Mouse (Mus musculus) CH12.LX (cell line): Measurements from ENCODE around the gene Cgrrf1. TPM values are rescaled to one million over a fixed set of nuclear protein-coding genes. Genes with fewer than 3 reads are reported as not detected.

Experiments used
- DNase-seq: peaks from one replicate; pipeline ENCODE4 v3.0.0-alpha.2; 2013; ENCODE audit errors: extremely low read depth
- H3K27ac ChIP-seq: 2 replicates; pipeline ENCODE4 v1.5.1; 2012; ENCODE audit warnings: low read depth, mild to moderate bottlenecking, control low read depth, moderate library complexity; ENCODE audit not compliant: insufficient read depth
- H3K27me3 ChIP-seq: replicated peaks from 2 replicates; pipeline ENCODE3; 2012; ENCODE audit warnings: inconsistent platforms
- H3K36me3 ChIP-seq, 2 experiments: replicated peaks in 1 of 2; 2 replicates each; pipeline versions ENCODE3 to v1.6.1; 2012; ENCODE audit warnings: inconsistent platforms in 1 of 2, low read length in 1 of 2, mild to moderate bottlenecking in 1 of 2, mixed read lengths in 1 of 2, moderate library complexity in 1 of 2; ENCODE audit not compliant: control insufficient read depth in 1 of 2, insufficient read depth in 1 of 2
- H3K4me1 ChIP-seq, 2 experiments: 2 replicates each; pipeline ENCODE4 v1.6.1; 2012; ENCODE audit warnings: inconsistent platforms in 1 of 2, moderate library complexity in 1 of 2; ENCODE audit not compliant: insufficient read depth in 2 of 2, control insufficient read depth in 1 of 2
- H3K4me2 ChIP-seq: 2 replicates; pipeline ENCODE4 v1.6.1; 2012; ENCODE audit warnings: low read depth, mild to moderate bottlenecking, control low read depth; ENCODE audit not compliant: poor library complexity, insufficient read depth, severe bottlenecking
- H3K4me3 ChIP-seq, 3 experiments: fragments of 150-350 bp in 1 of 3; sonication (generic) in 1 of 3; replicated peaks in 1 of 3; 2 replicates each; pipeline versions ENCODE3 to v1.5.1; 2011 to 2012; ENCODE audit warnings: low read depth in 2 of 3, low read length in 2 of 3, mild to moderate bottlenecking in 2 of 3, moderate library complexity in 2 of 3, control low read depth in 1 of 3, improper control_type of control experiment in 1 of 3, inconsistent platforms in 1 of 3, mixed read lengths in 1 of 3; ENCODE audit not compliant: poor library complexity in 1 of 3
- H3K79me2 ChIP-seq: replicated peaks from 2 replicates; pipeline ENCODE4 v1.6.1; 2012; ENCODE audit warnings: mild to moderate bottlenecking, moderate library complexity; ENCODE audit not compliant: control insufficient read depth, poor library complexity, insufficient read depth, severe bottlenecking; ENCODE audit errors: extremely low read depth
- H3K9ac ChIP-seq: 2 replicates; pipeline ENCODE4 v1.6.1; 2012; ENCODE audit warnings: low read depth, mild to moderate bottlenecking, control low read depth, moderate library complexity; ENCODE audit not compliant: insufficient read depth
- H3K9me3 ChIP-seq: replicated peaks from 2 replicates; pipeline ENCODE3; 2012; ENCODE audit warnings: low read length, inconsistent platforms, mixed read lengths
- BHLHE40 ChIP-seq: IDR thresholded peaks from 2 replicates; pipeline ENCODE4 v1.6.1; 2011; ENCODE audit warnings: mild to moderate bottlenecking, low read depth, low read length, improper control_type of control experiment
- CHD1 ChIP-seq: IDR thresholded peaks from 2 replicates; pipeline ENCODE4 v1.6.1; 2012; ENCODE audit warnings: low read depth, low read length, improper control_type of control experiment, inconsistent platforms
- CHD2 ChIP-seq: IDR thresholded peaks from 2 replicates; pipeline ENCODE4 v1.6.1; 2011; ENCODE audit warnings: low read length, improper control_type of control experiment
- CTCF ChIP-seq, 2 experiments: IDR thresholded peaks in 1 of 2; conservative IDR thresholded peaks in 1 of 2; 2 replicates each; pipeline ENCODE4 v1.5.1; 2011 to 2012; ENCODE audit warnings: low read depth in 2 of 2, low read length in 2 of 2, improper control_type of control experiment in 1 of 2, inconsistent platforms in 1 of 2, mild to moderate bottlenecking in 1 of 2, moderate library complexity in 1 of 2
- E2F4 ChIP-seq: IDR thresholded peaks from 2 replicates; pipeline ENCODE4 v1.6.1; 2011; ENCODE audit warnings: low read depth, low read length, improper control_type of control experiment; ENCODE audit not compliant: insufficient replicate concordance
- EP300 ChIP-seq: IDR thresholded peaks from 2 replicates; pipeline ENCODE4 v1.6.1; 2011; ENCODE audit warnings: low read length, improper control_type of control experiment
- ETS1 ChIP-seq: conservative IDR thresholded peaks from 2 replicates; pipeline ENCODE4 v1.6.1; 2012; ENCODE audit warnings: low read depth, mild to moderate bottlenecking, inconsistent platforms, low read length, improper control_type of control experiment, moderate library complexity
- HCFC1 ChIP-seq: IDR thresholded peaks from 2 replicates; pipeline ENCODE4 v1.6.1; 2012; ENCODE audit warnings: low read depth, mild to moderate bottlenecking, inconsistent platforms, low read length, improper control_type of control experiment
- IRF4 ChIP-seq: IDR thresholded peaks from 2 replicates; pipeline ENCODE4 v1.6.1; 2014; ENCODE audit warnings: low read depth, mild to moderate bottlenecking, inconsistent platforms, low read length, improper control_type of control experiment
- JUN ChIP-seq: IDR thresholded peaks from 2 replicates; pipeline ENCODE4 v1.6.1; 2011; ENCODE audit warnings: low read depth, mild to moderate bottlenecking, low read length, improper control_type of control experiment, moderate library complexity; ENCODE audit not compliant: insufficient read depth
- JUND ChIP-seq: conservative IDR thresholded peaks from 2 replicates; pipeline ENCODE4 v1.6.1; 2011; ENCODE audit warnings: low read depth, low read length, improper control_type of control experiment
- MAFK ChIP-seq: IDR thresholded peaks from 2 replicates; pipeline ENCODE4 v1.6.1; 2011; ENCODE audit warnings: low read length, improper control_type of control experiment; ENCODE audit not compliant: insufficient replicate concordance
- MAX ChIP-seq: IDR thresholded peaks from 2 replicates; pipeline ENCODE4 v1.6.1; 2011; ENCODE audit warnings: low read length, improper control_type of control experiment
- MAZ ChIP-seq: IDR thresholded peaks from 2 replicates; pipeline ENCODE4 v1.6.1; 2012; ENCODE audit warnings: low read depth, mild to moderate bottlenecking, inconsistent platforms, low read length, improper control_type of control experiment, moderate library complexity
- MEF2A ChIP-seq: IDR thresholded peaks from 2 replicates; pipeline ENCODE4 v1.6.1; 2014; ENCODE audit warnings: low read depth, mild to moderate bottlenecking, inconsistent platforms, low read length, improper control_type of control experiment, borderline replicate concordance
- MXI1 ChIP-seq: IDR thresholded peaks from 2 replicates; pipeline ENCODE4 v1.6.1; 2011; ENCODE audit warnings: mild to moderate bottlenecking, low read depth, low read length, improper control_type of control experiment
- MYC ChIP-seq: IDR thresholded peaks from 2 replicates; pipeline ENCODE4 v1.6.1; 2011; ENCODE audit warnings: low read depth, mild to moderate bottlenecking, improper control_type of control experiment, low read length
- NRF1 ChIP-seq: IDR thresholded peaks from 2 replicates; pipeline ENCODE4 v1.6.1; 2014; ENCODE audit warnings: low read depth, mild to moderate bottlenecking, inconsistent platforms, low read length, improper control_type of control experiment, moderate library complexity
- PAX5 ChIP-seq: IDR thresholded peaks from 2 replicates; pipeline ENCODE4 v1.6.1; 2012; ENCODE audit warnings: low read length, inconsistent platforms, mixed read lengths
- POLR2A ChIP-seq: IDR thresholded peaks from 2 replicates; pipeline ENCODE4 v1.6.1; 2011; ENCODE audit warnings: low read depth, mild to moderate bottlenecking, improper control_type of control experiment, low read length
- RAD21 ChIP-seq: IDR thresholded peaks from 2 replicates; pipeline ENCODE4 v1.6.1; 2011; ENCODE audit warnings: low read depth, mild to moderate bottlenecking, low read length, improper control_type of control experiment, moderate library complexity
- SIN3A ChIP-seq: IDR thresholded peaks from 2 replicates; pipeline ENCODE4 v1.6.1; 2012; ENCODE audit warnings: low read length, improper control_type of control experiment, inconsistent platforms
- SMC3 ChIP-seq: IDR thresholded peaks from 2 replicates; pipeline ENCODE4 v1.6.1; 2011; ENCODE audit warnings: low read depth, low read length, improper control_type of control experiment
- TBP ChIP-seq: conservative IDR thresholded peaks from 2 replicates; pipeline ENCODE4 v1.6.1; 2011; ENCODE audit warnings: low read depth, low read length, improper control_type of control experiment
- UBTF ChIP-seq: IDR thresholded peaks from 2 replicates; pipeline ENCODE4 v1.6.1; 2012; ENCODE audit warnings: low read depth, mild to moderate bottlenecking, inconsistent platforms, low read length, improper control_type of control experiment, moderate library complexity
- USF1 ChIP-seq: IDR thresholded peaks from 2 replicates; pipeline ENCODE4 v1.6.1; 2014; ENCODE audit warnings: low read depth, mild to moderate bottlenecking, inconsistent platforms, low read length, improper control_type of control experiment
- USF2 ChIP-seq: conservative IDR thresholded peaks from 2 replicates; pipeline ENCODE4 v1.6.1; 2011; ENCODE audit warnings: low read depth, low read length, improper control_type of control experiment
- ZKSCAN1 ChIP-seq: IDR thresholded peaks from 2 replicates; pipeline ENCODE4 v1.6.1; 2012; ENCODE audit warnings: low read depth, inconsistent platforms, low read length, improper control_type of control experiment, borderline replicate concordance
- ZMIZ1 ChIP-seq: IDR thresholded peaks from 2 replicates; pipeline ENCODE4 v1.6.1; 2012; ENCODE audit warnings: low read depth, mild to moderate bottlenecking, inconsistent platforms, low read length, improper control_type of control experiment
- ZNF384 ChIP-seq: IDR thresholded peaks from 2 replicates; pipeline ENCODE4 v1.6.1; 2012; ENCODE audit warnings: low read depth, low read length, improper control_type of control experiment, inconsistent platforms
- dilution Hi-C: fragments of 300-500 bp; cut with MboI; formaldehyde crosslinking; loops from 2 replicates; pipeline ENCODE4 v1.14.3; 2020; ENCODE audit warnings: low sequenced_read_pairs; ENCODE audit not compliant: extremely low pct_unique_long_range_greater_than_20kb, extremely low pct_ligation_motif_present
- in situ Hi-C: fragments of 300-500 bp; cut with MboI; formaldehyde crosslinking; loops from 3 replicates; pipeline ENCODE4 v1.14.3; 2019; ENCODE audit warnings: low sequenced_read_pairs, low pct_ligation_motif_present, low pct_unique_long_range_greater_than_20kb, mixed read lengths
- polyA plus RNA-seq: library from polyadenylated mRNA; unstranded; fragments of >175 nt; gene quantifications from 2 replicates; pipeline ENCODE4 v1.2.1, GENCODE M21; 2012; ENCODE audit warnings: low read depth; ENCODE audit not compliant: insufficient read length
- total RNA-seq, 2 experiments: library from RNA; depleted of rRNA; stranded (reverse); fragments of 300-350 nt in 1 of 2; fragments of >200 nt in 1 of 2; gene quantifications; 2 replicates each; pipeline ENCODE4 v1.2.3; 2012 to 2014

The Cgrrf1 gene
- total and polyA plus RNA-seq, 3 experiments = 9.6 to 17.1 (median 13.1) TPM

DNA sequence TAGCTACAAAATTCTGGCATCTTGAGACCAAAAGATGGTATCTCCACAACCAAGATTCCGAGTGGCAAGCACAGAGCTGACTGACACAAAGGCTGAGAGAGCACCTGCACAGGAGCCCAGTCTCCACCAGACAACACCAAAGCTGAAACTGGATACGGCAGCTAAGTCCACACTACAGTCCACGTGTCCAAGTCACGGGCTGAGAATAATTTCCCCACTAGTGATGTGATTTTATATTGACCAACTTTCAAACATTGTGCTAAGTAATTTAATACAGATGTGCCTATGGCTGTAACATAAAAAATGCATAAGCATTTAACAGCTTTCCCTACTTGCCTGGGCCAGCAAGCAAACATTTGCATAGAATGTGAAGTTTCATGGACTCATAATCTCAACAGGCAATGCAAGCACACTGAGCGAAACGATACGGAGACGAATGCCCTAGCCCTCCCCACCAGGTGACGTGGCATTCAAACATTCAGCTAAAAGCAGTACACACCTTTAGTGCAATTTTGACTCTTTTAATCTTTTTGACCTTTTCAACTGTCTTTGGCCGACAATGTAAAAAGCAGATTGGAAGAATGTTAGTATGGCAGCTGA is 48.5 kb upstream of the Cgrrf1 start:
- Histone ChIP-seq H3K36me3 (peaks cover 24 to 60% of the 10 kb centered on the region in 2 experiments), H3K79me2 (peaks cover 70% of the 10 kb centered on the region), H3K9ac (peak overlapping the region; percentile 19), H3K9me3 (peaks cover 25% of the 10 kb centered on the region), H3K4me1 (peaks cover 7 to 46% of the 10 kb centered on the region in 2 experiments), H3K4me2 (peak overlapping the region; percentile 92), H3K27me3 (no peaks in the 10 kb centered on the region), H3K4me3 (no peak overlapping the region), H3K27ac (peak overlapping the region; percentile 68)
- dilution Hi-C loops = no loop called here
- no peak for DNase-seq
- TF ChIP-seq MXI1 (peak; percentile 53; the same call in 1 of the 2 replicates), PAX5 (no peak), JUND (0 out of 2 replicates have a peak, but pooled peaks have one; percentile 18), BHLHE40 (peak; percentile 59), MAZ (peak; percentile 87), MYC (peak; percentile 61), IRF4 (peak; percentile 18; the same call in 1 of the 2 replicates), MAFK (0 out of 2 replicates have a peak, but pooled peaks have one; percentile 12), TBP (no peak), MAX (0 out of 2 replicates have a peak, but pooled peaks have one; percentile 39), SIN3A (0 out of 2 replicates have a peak, but pooled peaks have one; percentile 27), CHD1 (peak; percentile 50; the same call in 1 of the 2 replicates), UBTF (peak; percentile 52; the same call in 1 of the 2 replicates), POLR2A (no peak), CHD2 (0 out of 2 replicates have a peak, but pooled peaks have one; percentile 25)
- in situ Hi-C loops = no loop called here

DNA sequence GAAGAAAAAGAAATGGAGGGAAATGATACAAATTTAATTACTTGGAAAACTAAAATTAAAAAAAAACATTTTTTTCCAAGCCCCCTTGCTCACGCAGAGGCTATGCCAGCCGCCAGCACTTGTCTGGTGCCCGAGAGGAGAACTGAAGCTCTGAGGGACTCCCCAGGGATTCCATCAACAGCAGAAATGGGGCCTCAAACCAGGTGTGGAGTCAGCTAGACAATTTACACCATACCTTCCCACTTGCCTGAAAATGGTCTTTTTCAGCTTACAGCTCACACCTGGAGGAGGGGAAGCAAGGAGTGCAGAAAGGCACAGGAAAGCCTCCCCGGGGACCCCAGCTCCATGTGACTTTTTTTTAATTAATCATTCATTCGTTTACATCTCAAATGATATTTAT is 46.7 kb upstream of the Cgrrf1 start:
- H3K4me1 ChIP-seq = peaks cover 7 to 63% of the 10 kb centered on the region in 2 experiments
- H3K4me2 ChIP-seq = peak overlapping the region; percentile 92
- dilution Hi-C loops (no loop called here), in situ Hi-C loops (no loop called here)
- H3K9me3 ChIP-seq = peaks cover 7% of the 10 kb centered on the region
- DNase-seq = peak; percentile 84
- no peak overlapping the region for H3K4me3 ChIP-seq
- no peak overlapping the region for H3K9ac ChIP-seq
- H3K27ac ChIP-seq = no peak overlapping the region
- H3K27me3 ChIP-seq = no peaks in the 10 kb centered on the region
- H3K79me2 ChIP-seq = peaks cover 67% of the 10 kb centered on the region
- peaks cover 6 to 42% of the 10 kb centered on the region in 2 experiments for H3K36me3 ChIP-seq
- peak; percentile 69 for TF ChIP-seq MYC
- TF ChIP-seq MEF2A = peak; percentile 68
- TF ChIP-seq SIN3A = peak; percentile 57; the same call in 1 of the 2 replicates
- no peak for TF ChIP-seq CTCF (conservative IDR thresholded peaks at IDR 0.05 in 1 of 2, IDR thresholded peaks at IDR 0.05 in 1 of 2; ENCODE audit: low read depth in 2 of 2, low read length in 2 of 2)
- peak; percentile 65 for TF ChIP-seq ZNF384
- no peak; the same call in 1 of the 2 replicates for TF ChIP-seq MXI1
- TF ChIP-seq RAD21 = no peak
- TF ChIP-seq HCFC1 = no peak
- no peak for TF ChIP-seq USF1
- TF ChIP-seq ZKSCAN1 = no peak
- TF ChIP-seq JUND = no peak
- TF ChIP-seq POLR2A = 0 out of 2 replicates have a peak, but pooled peaks have one; percentile 13
- no peak for TF ChIP-seq MAFK
- TF ChIP-seq PAX5 = no peak
- peak; percentile 80 for TF ChIP-seq IRF4
- peak; percentile 88 for TF ChIP-seq EP300
- TF ChIP-seq SMC3 = no peak
- TF ChIP-seq MAX = 0 out of 2 replicates have a peak, but pooled peaks have one; percentile 18
- no peak for TF ChIP-seq JUN
- TF ChIP-seq ETS1 = peak; percentile 60
- no peak for TF ChIP-seq UBTF
- TF ChIP-seq E2F4 = no peak
- TF ChIP-seq USF2 = no peak
- no peak for TF ChIP-seq NRF1
- no peak for TF ChIP-seq TBP
- TF ChIP-seq ZMIZ1 = no peak
